Mouse (Mus musculus) cerebellum, postnatal 4 days (tissue): ENCODE measurements around the gene Atp9a.

ENCODE experiments used
- DNase-seq, 2 experiments: peaks; one replicate each; pipeline ENCODE4 v3.0.0; 2022; ENCODE audit warnings: low spot score in 2 of 2, mixed read lengths in 1 of 2

Gene Atp9a

GRCm38 (mm10) chr2:168643524-168644177 lies 98.6 kb downstream of the Atp9a start:
- no peak for DNase-seq

GRCm38 (mm10) chr2:168642187-168642586 lies 100.0 kb downstream of the Atp9a start:
- DNase-seq, result no peak

- DNase-seq, result no peak
These were observed 101.7 kb downstream of the Atp9a start for GRCm38 (mm10) chr2:168640460-168640859.

DNA sequence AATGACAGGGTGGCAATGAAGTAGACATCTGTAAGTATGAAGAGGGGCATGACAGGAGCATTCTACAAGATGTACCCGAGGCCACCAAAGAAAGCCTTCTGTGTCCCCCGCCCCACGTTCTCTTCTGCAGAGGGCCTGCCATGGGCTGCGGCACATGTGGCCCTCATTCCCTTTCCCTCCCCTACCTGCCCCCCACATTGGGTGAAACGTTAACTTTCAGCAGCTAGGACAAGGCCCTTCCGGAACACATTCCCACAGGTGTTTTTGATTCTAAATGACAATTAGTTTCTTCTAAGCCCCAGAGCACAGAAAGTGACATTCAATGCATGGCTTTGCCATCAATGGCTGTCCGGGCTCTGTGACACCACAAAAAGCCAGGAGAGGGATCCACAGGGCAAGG lies 107.3 kb downstream of the Atp9a start:
- DNase-seq, result no peak

GRCm38 (mm10) chr2:168633301-168633816 lies 108.8 kb downstream of the Atp9a start:
- DNase-seq, result no peak

DNA sequence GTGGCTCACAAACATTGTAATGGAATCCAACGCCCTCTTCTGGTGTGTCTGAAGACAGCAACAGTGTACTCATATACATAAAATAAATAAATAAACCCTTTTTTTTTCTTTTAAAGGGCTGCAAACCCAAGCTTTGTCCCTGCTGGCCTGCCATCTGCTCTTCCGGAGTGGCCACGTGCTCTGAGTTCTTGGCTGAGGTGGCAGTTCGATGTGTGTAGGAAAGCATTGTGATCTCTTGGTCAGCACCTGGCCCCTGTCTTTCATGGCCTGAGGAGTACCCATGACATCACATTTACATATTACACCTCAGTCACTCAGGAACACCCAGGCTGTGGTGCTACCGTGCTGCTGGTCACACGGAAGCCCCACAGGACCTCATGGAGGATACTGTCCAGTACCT lies 109.7 kb downstream of the Atp9a start:
- no peak for DNase-seq

DNA sequence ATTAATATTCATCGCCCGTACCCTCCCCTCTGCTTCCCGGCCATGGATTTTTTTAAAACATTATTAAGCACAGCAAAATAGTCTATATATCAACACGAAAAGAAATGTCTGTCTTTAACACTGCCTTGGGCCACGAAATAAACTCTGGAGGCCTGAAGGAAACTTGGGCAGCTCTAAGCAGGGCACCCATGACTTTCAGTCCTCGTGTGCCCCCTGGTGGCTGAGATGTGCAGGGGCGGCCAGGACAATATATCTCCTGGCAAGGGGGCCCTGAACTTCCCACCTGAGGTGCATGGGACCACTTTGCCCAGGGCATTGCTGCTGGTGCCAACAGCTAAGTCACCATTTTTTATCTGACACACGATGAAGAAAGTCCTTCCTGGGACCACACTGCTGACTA lies 113.4 kb downstream of the Atp9a start:
- DNase-seq, result peak; percentile 77 to 89

- DNase-seq, result no peak
These were observed 114.1 kb downstream of the Atp9a start for GRCm38 (mm10) chr2:168627829-168628770.

GRCm38 (mm10) chr2:168626385-168626784 lies 115.8 kb downstream of the Atp9a start:
- DNase-seq, result no peak

DNA sequence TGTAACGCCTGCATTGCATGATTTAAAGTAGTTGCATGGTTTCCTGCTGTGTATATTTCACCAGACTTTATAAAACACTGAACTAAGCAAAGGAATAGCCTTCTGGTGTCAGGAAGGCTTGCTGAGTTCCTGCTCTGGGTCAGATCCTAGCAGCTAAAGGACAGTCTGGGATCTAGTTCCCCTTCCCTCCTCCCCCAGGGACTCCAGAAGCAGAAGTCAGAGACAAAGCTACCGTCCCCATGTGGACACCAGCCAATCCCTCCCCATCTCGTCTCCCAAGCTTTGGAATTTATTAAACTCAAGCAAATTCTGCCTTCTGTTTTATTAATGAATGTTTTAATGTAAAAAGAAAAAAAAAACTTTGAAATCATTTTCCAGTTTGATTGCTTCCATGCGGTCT lies 117.1 kb downstream of the Atp9a start:
- DNase-seq, result no peak

DNA sequence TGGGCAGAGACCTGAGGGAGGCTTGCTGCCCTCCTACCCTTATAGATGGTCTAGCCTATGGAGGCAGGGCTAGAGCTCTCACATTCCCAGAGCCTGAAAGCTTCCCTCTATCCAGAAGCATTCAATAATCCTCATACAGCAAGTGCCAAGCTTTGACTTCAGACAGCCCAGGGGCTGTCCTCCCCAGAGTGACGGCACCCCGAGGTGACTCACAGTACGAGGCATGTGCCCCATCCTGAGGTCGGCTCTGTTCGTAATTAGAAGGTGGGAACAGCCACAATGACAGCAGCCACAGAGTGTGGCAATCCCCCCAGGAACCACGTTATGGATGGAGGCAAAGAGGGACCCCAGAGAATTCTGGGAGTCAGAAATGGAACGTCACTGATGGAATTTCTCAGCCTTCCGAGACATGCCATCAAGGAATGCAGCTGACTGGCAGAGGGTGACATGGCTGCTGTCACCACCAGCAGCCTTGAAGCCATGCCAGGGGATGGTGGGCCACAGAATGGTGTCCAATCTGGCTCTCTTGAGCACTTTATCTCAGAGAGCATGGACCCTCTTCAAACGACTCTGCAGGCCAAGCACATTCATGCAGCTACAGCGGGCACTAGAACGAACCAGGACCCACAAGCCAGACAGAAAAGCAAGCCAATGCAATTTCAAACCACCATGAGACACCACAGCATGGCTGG lies 121.0 kb downstream of the Atp9a start:
- no peak for DNase-seq

- no peak for DNase-seq
These were observed 123.9 kb downstream of the Atp9a start for GRCm38 (mm10) chr2:168618205-168618717.

DNA sequence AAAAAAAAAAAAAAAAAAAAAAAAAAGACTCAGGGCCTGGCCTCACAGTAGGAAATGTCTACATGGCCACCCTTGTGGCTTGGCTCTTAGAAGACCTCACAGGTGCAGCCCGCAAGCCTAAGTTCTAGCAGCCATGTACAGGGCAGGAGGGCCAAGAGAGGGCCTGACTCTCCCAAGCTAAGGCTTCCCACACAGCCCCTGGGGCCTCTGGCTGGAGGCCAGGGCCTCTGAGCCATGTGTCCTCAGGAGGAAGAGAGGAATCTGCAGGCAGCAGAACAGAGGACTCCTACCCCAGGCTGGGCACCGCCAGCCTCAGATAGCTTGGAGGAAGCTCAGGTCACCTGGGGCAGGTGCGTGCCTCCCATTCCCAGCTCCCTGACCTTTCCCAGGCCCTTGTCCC lies 127.0 kb downstream of the Atp9a start:
- DNase-seq, result no peak

DNA sequence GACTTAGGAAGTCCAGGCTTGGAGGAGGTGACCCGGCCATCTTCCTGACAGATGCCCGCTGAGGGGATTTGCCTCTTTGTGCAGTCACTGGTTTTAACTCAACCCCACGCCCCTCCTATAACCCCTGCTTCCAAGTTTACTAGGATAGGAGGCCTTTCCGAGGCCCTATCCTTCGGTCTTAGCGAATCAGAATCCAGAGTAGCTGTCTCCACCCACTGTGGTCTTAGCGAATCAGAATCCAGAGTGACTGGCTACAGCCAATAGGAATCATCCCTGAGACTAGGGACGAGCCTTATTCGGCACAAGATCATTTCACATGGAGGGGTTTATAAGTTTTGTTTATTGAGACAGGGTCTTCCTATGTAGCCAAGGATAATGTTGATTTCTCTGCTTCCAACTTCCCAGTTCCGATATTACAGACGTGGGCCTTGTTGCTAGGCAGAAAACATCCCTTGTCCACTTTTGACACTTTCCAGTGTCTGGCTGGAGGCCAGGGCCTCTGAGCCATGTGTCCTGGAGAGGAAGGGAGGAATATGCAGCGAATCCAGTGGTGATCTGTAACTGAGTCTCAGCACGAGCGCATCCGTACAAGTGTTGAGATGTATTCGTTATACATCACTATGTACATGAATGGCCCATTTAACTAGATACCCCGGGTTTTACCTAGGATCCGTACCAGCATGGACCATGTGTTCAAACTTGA lies 127.9 kb downstream of the Atp9a start:
- DNase-seq, result no peak

DNA sequence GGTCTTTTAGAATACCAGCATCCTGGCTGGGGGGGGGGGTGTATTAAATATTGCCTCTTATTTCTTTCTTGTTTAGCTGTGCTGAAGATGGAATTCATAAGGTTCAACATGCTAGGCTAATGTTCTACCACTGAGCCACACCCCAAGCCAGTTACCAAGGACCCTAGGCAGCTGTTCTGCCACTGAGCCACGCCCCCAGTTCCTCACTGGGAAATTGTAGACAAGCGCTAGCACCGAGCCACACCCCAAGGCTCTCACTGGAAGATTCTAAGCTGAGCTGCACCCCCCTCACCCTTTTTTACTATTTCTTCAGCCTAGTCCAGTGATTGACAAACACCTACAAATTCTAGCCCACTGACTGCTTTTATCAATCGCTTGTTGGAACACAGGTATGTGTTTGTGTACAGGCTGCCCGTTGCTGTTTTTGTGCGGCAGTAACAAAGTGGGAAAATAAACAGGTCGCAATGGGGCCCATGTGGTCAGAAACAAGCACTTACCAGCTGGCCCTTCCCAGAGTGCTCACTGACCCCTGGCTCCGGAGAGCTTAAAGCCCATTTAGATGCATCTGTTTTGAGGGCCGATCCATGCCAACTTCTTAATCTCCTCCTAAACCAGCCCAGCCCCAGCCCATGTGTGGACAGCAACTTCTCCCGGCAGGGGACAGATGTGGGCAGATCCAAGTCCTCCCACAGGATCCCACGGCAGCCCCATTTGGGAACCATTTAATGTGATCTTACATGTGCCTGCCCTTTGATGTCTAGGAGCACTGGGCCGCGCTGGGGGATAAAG lies 128.9 kb downstream of the Atp9a start:
- DNase-seq, result no peak

DNA sequence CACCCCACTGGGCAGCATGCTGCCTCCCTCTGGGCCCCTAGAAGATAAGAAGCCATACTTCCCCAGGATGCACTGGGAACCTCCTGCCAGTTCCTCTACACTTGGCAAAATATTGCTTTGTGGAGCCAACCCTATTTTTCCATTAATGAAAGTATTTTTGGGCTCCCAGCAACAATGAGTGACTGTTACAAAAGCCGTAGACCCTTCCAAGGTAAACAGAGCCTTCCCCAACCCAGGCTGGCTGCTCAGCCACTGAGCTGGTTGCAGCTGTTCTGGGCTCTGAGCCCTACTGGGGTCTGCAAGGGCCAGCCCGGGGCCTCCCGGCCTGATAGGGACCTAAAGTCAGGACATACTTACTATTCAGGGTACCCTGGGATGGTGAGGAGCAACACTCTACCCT lies 131.3 kb downstream of the Atp9a start:
- DNase-seq, result no peak

DNA sequence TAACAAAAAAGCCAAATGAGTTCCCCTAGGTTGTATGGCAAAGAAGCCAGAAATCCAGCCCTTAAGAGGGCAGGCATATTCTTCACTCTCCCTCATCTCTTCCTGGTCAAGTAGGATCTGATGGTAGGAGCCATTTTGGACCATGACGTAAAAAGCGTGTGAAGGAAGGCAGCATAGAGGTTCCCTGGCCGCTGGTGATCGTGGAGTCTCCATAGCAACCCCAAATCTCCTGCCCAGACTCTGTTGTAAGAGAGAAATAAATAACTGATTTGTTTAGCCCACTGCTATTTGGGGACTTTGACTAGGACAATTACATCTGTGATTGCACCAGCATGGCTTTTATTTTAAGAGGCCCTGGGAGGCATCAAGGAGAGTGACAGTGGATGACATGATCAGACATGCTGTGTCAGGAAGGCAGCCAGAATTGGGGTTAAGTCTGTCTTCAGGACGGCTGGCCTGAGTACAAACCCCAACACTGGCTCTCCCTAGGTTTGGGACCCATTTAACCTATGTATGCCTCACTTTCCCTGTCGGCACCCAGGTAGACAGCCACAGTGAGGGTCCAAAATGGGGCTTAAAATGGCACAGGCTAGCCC lies 132.5 kb downstream of the Atp9a start:
- no peak for DNase-seq

DNA sequence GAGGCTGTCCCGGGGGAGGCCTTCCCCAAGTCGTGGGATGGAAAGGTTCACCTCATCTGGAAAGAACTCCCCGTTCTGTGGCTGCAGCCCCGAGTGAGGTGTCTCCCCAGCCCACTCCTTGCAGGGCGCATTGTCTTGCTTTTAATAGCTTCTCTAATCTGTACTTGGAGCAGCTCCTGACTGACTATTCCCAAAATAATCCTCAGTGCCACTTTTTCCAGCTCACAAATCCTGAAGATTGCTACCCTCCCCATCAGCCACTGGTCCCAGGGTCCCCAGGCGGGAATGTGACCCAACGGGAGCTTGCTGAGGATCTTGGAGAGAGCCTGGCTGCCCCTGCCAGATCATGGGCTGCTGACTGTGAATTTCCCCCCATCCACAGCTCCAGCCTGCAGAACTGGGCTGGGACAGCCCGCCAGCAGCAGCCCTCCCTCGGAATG lies 134.1 kb downstream of the Atp9a start:
- no peak for DNase-seq

GRCm38 (mm10) chr2:168604655-168605070 lies 137.5 kb downstream of the Atp9a start:
- DNase-seq, result no peak

- no peak for DNase-seq
These were observed 139.8 kb downstream of the Atp9a start for GRCm38 (mm10) chr2:168602387-168602741.
